Mouse (Mus musculus) mouse embryonic stem cell (cell line): Measurements from ENCODE around the gene Rapsn.

Experiments used
- in situ Hi-C, 2 experiments: fragments of 300-500 bp; cut with MboI; formaldehyde crosslinking; loops; 1 replicate in 1 of 2; 3 replicates in 1 of 2; pipeline ENCODE4 v1.14.3; 2019 to 2020; ENCODE audit warnings: low sequenced_read_pairs in 2 of 2, low pct_unique_long_range_greater_than_20kb in 1 of 2, mixed read lengths in 1 of 2; ENCODE audit not compliant: unreplicated experiment in 1 of 2

The Rapsn gene

DNA sequence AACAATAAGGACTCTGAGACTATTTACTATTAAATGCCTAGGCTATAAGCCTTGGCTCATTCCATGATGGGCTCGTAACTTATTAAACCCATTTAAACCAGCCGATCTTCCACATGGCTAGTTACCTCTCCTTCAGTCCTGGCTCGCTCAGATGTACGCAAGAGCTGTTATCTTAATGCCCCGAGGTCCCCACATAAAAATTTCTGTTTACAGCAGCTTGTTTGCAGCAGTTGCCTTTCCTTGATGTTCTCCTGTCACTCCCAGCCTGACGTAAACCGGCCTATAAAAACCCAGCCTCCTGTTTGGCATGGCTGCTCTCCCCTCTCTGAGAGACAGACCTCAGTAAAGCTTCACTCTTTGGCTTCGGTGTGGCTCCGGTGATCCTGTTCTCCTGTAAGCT, 11.9 kb downstream of the Rapsn start:
- in situ Hi-C loops = no loop called here

DNA sequence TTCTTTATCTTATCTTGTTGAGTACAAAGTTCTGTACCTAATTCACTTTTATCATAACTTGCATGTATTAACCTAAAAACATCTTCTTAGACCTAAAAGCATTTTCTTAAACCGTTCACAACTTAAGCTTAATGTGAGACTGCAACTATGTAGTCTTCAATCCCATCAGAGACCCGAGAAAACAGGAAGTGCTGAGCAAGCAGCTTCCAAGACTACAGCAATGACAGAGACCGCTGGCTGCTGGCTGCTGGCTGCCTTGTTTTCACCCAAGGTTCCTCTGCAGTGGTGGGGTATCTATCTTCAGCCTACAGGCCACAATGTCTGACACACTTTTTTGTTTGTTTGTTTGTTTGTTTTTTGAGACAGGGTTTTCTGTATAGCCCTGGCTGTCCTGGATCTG, 16.5 kb downstream of the Rapsn start:
- in situ Hi-C loops = no loop called here

DNA sequence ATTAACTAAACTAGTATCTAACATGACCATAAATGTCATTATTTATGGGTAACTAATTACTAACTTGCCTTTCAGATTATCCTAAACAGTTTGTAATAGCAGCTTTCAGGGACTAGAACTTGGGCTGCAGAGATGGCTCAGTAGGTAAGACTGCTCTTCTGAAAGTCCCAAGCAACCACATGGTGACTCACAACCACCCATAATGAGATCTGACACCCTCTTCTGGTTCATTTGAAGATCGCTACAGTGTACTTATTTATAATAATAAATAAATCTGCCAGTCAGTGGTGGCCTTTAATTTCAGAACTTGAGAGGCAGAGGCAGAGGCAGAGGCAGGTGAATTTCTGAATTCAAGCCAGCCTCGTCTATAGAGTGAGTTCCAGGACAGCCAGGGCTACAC, 17.3 kb downstream of the Rapsn start:
- in situ Hi-C loops = no loop called here

DNA sequence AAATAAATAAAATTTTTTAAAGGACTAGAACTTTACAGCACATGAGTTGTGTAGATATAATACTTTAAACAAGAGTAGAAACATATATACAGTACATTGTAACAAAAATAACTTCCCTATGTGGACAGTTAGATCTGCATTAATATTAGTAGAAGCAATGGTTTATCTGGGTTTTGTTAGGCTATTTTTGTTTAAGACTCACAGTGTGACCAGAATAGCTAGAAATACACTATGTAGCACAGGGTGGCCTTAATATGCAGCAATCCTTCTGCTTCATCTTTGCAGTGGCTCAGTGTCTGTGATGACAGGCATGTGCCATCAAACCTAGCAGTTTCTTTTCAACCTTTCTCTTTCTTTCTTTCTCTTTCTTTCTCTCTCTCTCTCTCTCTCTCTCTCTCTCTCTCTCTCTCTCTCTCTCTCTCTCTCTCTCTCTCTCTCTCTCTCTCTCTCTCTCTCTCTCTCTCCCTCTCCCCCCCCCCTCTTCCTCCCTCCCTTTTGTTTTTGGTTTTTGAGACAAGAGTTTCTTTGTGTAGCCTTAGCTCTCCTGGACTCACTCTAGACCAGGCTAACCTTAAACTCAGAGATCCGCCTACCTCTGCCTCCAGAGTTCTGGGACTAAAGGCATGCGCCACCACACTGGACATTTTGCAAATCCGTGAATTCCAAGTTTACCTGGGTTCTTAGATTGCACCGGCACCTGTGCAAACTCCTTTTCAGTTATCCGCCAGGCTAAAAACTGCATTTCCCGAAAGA, 17.9 kb downstream of the Rapsn start:
- in situ Hi-C loops = no loop called here

DNA sequence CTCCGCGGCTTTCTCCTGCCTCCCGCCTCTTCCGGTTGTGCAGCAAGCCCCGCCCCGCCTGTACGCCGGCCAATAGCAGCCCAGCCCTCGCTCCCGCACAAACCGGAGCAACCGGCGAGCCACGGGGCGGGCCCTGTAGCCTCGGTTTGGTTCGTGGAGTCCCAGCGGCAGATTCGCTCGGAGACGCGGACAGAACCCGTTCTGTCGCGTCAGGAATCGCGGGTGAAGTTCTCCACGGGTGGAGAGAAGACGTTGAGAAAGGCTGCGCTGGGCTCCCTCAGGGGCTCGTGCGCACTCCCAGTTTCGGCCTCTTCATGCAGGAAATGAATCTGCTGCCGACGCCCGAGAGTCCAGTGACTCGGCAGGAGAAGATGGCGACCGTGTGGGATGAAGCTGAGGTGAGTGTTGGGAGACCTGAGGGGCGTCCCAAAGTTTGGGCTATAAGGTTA, 18.5 kb downstream of the Rapsn start, which contains the start of gene Psmc3:
Gene Psmc3 (plus strand): TSS at position 76 of the 449 bp plus-strand sequence.
- in situ Hi-C loops = no loop called here

GRCm38 (mm10) chr2:91058435-91058834, 23.0 kb downstream of the Rapsn start:
- in situ Hi-C loops = no loop called here

DNA sequence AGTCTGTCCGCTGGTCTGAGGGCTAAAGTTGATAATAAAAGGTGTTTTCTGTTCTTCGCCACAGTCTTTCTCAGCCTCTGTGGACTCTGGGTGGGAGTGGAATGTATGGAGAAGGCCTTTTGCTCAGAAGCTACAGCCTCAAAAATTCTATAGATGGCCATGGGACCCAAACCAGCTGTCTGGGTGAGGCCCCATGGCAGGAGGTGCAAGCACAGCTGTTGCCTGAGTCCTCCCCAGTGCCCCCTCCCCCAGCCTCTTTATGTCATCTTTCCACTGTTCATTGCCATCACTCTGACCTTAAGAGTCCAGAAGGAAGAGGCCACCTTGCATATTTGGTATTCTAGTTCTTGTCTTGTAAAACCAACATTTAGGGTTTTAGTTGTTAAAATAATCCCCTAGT, 24.0 kb downstream of the Rapsn start:
- in situ Hi-C loops = no loop called here

GRCm38 (mm10) chr2:91060544-91061355, 25.3 kb downstream of the Rapsn start:
- in situ Hi-C loops = no loop called here

- in situ Hi-C loops = no loop called here
Observed at GRCm38 (mm10) chr2:91061849-91062481, 26.5 kb downstream of the Rapsn start.

GRCm38 (mm10) chr2:91062779-91063606, 27.6 kb downstream of the Rapsn start:
- in situ Hi-C loops = no loop called here

DNA sequence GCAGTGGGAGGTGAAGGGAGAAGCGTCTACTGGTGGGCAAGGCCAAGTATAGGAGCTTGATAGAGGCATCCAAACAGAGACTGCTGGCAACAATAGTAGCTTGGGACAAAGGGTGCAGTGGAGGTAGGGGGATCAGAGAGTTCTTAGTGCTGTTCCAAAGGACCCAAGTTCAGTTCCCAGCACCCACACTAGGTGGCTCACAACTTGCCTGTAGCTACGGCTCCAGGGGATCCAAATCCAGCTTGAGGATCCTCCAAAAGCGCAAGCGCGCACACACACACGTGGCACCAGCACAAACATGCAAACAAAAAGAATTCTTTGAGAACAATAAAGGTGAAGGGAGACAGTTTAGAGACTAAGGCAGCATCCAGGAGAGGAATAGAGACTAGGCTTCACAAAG, 28.8 kb downstream of the Rapsn start:
- in situ Hi-C loops = no loop called here

DNA sequence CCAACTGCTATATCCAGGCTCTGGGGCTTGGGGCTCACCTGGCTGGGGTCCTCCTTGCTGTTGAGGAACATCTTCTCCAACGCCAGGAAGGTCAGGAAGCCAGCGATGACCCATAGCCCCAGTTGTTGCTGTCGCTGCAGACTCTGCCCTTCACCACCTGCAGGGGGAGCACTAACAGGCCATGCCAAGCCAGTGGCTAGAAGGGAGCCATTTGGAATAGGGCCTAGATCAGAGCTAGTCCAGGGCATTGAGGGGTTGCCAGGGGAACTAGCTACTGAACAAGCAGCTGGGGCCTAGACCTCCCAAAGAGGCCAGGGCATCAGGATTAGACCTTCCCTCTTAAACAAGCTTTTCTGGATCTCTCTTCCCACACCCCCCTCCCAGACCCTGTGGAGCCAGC, 30.1 kb downstream of the Rapsn start:
- in situ Hi-C loops = no loop called here

DNA sequence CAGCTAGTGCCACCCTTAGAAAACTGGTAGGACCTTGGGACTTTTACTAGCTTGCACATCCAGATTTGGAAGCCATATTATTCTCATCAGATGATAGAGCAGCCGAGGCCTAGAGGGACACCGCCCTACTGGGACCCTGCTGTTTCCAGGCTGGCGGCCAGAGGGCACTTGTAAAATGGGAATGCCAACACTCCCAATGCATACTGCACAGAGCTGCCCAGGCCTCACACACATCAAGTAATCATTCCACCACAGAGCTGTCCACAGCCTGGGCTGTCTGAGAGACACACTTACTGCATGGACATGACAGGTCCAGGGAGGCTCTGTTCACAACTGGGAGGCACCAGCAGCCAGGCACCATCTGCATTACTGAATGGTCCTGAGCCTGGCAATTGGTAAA, 31.0 kb downstream of the Rapsn start:
- in situ Hi-C loops = no loop called here

DNA sequence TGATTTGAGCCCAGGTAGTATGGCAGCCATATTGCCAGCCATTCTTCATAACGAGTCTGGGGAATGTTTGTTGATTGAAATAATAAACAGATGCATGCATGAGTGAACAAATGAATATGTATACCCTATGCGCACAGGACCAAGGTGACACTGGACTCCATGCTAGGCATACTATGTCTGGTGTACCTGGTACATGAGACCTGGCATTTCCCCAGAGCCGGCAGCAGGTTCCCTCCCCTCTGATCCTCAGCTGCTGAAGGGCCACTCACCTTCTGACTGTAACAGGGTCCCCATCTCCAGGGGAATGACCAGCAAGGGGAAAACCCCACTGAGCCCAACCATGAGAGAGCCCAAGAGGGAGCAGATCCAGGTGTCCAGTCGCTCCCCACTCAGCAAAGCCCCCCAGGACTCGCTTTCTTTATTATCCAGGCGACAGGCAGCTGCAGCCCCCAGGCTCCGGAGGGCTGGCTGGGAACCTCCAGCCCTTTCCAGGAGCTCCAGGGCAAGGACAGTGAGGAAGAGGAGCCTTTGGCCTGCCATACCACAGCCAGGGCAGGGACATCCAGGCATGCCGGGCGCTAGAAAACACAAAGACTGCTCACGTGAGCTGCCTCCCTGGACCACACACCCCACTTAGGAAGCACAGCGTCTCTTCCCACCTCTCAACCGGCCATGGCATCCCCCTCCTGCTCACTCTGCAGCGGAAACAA, 32.9 kb downstream of the Rapsn start:
- in situ Hi-C loops = no loop called here

DNA sequence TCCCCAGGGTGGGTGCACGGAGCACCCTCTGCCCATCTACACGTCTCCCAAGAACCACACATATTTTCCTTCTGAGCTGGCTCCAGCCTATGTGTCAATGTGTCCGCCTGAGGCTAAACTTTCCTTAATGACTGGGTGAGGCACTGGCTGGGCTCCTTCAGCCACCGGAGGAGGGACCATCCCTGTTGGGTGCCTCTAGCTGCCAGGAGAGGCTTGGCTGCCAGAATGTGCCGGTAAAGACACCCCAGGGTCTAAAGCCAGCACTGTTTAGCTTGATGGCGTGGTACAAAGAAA, 33.4 kb downstream of the Rapsn start:
- in situ Hi-C loops = no loop called here

DNA sequence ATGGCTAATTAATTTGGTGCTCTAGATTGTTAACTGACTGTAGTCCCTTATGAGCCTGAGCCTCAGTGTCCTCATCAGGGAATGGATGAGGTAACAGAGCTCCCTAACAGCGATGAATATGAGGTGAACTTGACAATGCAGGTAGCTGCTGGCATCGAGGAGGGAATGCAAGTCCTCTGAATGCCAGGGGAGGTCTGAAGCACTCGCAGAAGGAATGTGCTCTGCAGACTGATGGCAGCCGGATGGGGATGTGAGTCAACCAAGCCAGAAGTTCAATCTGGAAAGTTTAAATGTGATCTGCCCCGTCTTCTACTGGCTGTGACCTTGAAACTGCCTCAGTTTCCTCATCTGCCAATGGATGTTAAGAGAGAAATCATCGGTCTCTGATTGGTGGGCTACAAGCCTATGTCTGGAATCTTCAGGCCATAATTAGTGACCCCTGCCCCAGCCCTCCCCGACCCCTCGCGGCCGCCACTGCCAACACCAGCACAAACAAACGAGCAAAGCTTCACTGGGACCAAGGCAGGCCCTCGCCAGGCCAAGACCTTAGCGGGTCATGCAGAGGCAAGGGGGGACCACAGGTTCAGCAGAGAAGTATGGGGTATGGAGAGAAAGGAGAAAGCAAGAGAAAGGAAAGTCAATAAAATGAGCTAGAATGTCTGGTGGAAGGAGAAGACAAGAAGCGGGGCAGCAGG, 34.0 kb downstream of the Rapsn start:
- in situ Hi-C loops = no loop called here

- in situ Hi-C loops = no loop called here
Observed at GRCm38 (mm10) chr2:91070076-91070800, 34.8 kb downstream of the Rapsn start, which contains the start of gene Slc39a13. Slc39a13 (minus strand) TSS chr2:91070417.
